Mouse (Mus musculus) kidney, embryonic 16.5 days (tissue): Measurements from ENCODE around the gene Rims3. TPM values are rescaled to one million over a fixed set of nuclear protein-coding genes. Genes with fewer than 3 reads are reported as not detected.

Source experiments
- ATAC-seq: fragments of 200-750 bp; cut with Nextera tagmentation; 2 replicates; pipeline ENCODE4 v1.8.0; 2017; ENCODE audit warnings: moderate TSS enrichment; ENCODE audit not compliant: low FRiP score, low TSS enrichment
- H3K27ac ChIP-seq: fragments of 300-500 bp; sonication (generic); 2 replicates; pipeline ENCODE4 v1.5.1; 2014; ENCODE audit warnings: low read length
- H3K27me3 ChIP-seq: fragments of 300-500 bp; sonication (generic); 2 replicates; pipeline ENCODE4 v1.6.1; 2014; ENCODE audit warnings: low read length, control low read depth, mixed read lengths; ENCODE audit not compliant: insufficient read depth
- H3K36me3 ChIP-seq: fragments of 300-500 bp; sonication (generic); 2 replicates; pipeline ENCODE4 v1.6.1; 2014; ENCODE audit warnings: low read length, control low read depth, mixed read lengths; ENCODE audit not compliant: insufficient read depth
- H3K4me1 ChIP-seq: fragments of 300-500 bp; sonication (generic); 2 replicates; pipeline ENCODE4 v1.6.1; 2014; ENCODE audit warnings: low read length, control low read depth, mixed read lengths; ENCODE audit not compliant: insufficient read depth
- H3K4me2 ChIP-seq: fragments of 300-500 bp; sonication (generic); replicated peaks from 2 replicates; pipeline ENCODE4 v1.6.1; 2014; ENCODE audit warnings: low read depth, low read length
- H3K4me3 ChIP-seq: fragments of 300-500 bp; sonication (generic); 2 replicates; pipeline ENCODE4 v1.5.1; 2014; ENCODE audit warnings: mild to moderate bottlenecking, low read length
- H3K9ac ChIP-seq: fragments of 300-500 bp; sonication (generic); replicated peaks from 2 replicates; pipeline ENCODE4 v1.6.1; 2014; ENCODE audit warnings: low read length
- H3K9me3 ChIP-seq: fragments of 300-500 bp; sonication (generic); 2 replicates; pipeline ENCODE4 v1.6.1; 2016; ENCODE audit warnings: low read length, control low read depth
- WGBS: fragments of 180-500 bp; shearing (Covaris S2); extraction: QIAGEN DNeasy Blood & Tissue Kit; methylation state at CpG from one replicate; pipeline ENCODE4 v1.1.7; 2014; 5-methylcytosine and 5-hydroxymethylcytosine counted together
- polyA plus RNA-seq: library from polyadenylated mRNA; unstranded; fragments of >200 nt; fragmentation: Nextera tagmentation; extraction: Ambion mirVana; gene quantifications from 2 replicates; pipeline ENCODE4 v1.2.1, GENCODE M21; 2015

The Rims3 gene
- polyA plus RNA-seq, 1 experiment from 2014 or later: 0.41 TPM

- no peak overlapping the region for H3K4me2 ChIP-seq
- H3K4me1 ChIP-seq: no peaks in the 10 kb centered on the region
- no peak overlapping the region for H3K4me3 ChIP-seq
- H3K27me3 ChIP-seq: no peaks in the 10 kb centered on the region
- WGBS: 35% methylated on average over 8 of the region's 8 CpGs
- no peak overlapping the region for H3K9ac ChIP-seq
- H3K36me3 ChIP-seq: no peaks in the 10 kb centered on the region
- ATAC-seq: no peak; the same call in 1 of the 2 replicates
- no peak overlapping the region for H3K27ac ChIP-seq
- no peaks in the 10 kb centered on the region for H3K9me3 ChIP-seq
Measured at GRCm38 (mm10) chr4:120887381-120888112, 32.9 kb downstream of the Rims3 start.

- Histone ChIP-seq H3K9me3 (no peaks in the 10 kb centered on the region), H3K4me1 (0 out of 2 replicates have a peak, but pooled peaks cover 2% of the 10 kb centered on the region), H3K9ac (no peak overlapping the region), H3K36me3 (no peaks in the 10 kb centered on the region), H3K4me2 (no peak overlapping the region), H3K27ac (no peak overlapping the region), H3K27me3 (no peaks in the 10 kb centered on the region), H3K4me3 (no peak overlapping the region)
- no peak for ATAC-seq
- 53% methylated on average over 8 of the region's 8 CpGs for WGBS
Measured at GRCm38 (mm10) chr4:120888884-120889283, 34.3 kb downstream of the Rims3 start.

GRCm38 (mm10) chr4:120890754-120891440, 36.3 kb downstream of the Rims3 start:
- ATAC-seq: no peak
- H3K4me1 ChIP-seq: peaks cover 5% of the 10 kb centered on the region; the same call in 1 of the 2 replicates
- H3K4me2 ChIP-seq: no peak overlapping the region
- no peak overlapping the region for H3K4me3 ChIP-seq
- no peak overlapping the region for H3K9ac ChIP-seq
- no peak overlapping the region for H3K27ac ChIP-seq
- 56% methylated on average over 11 of the region's 11 CpGs for WGBS
- no peaks in the 10 kb centered on the region for H3K36me3 ChIP-seq
- no peaks in the 10 kb centered on the region for H3K27me3 ChIP-seq
- no peaks in the 10 kb centered on the region for H3K9me3 ChIP-seq

GRCm38 (mm10) chr4:120891960-120892359, 37.3 kb downstream of the Rims3 start:
- H3K36me3 ChIP-seq: no peaks in the 10 kb centered on the region
- H3K4me2 ChIP-seq: no peak overlapping the region
- no peak overlapping the region for H3K27ac ChIP-seq
- H3K27me3 ChIP-seq: no peaks in the 10 kb centered on the region
- H3K9ac ChIP-seq: no peak overlapping the region
- ATAC-seq: no peak
- no peak overlapping the region for H3K4me3 ChIP-seq
- H3K9me3 ChIP-seq: no peaks in the 10 kb centered on the region
- H3K4me1 ChIP-seq: peaks cover 5% of the 10 kb centered on the region; the same call in 1 of the 2 replicates

GRCm38 (mm10) chr4:120892516-120892915, 37.9 kb downstream of the Rims3 start:
- Histone ChIP-seq H3K4me2 (no peak overlapping the region), H3K9me3 (0 out of 2 replicates have a peak, but pooled peaks cover 3% of the 10 kb centered on the region), H3K27ac (no peak overlapping the region), H3K4me3 (no peak overlapping the region), H3K9ac (no peak overlapping the region), H3K4me1 (peaks cover 5% of the 10 kb centered on the region; the same call in 1 of the 2 replicates), H3K36me3 (no peaks in the 10 kb centered on the region), H3K27me3 (no peaks in the 10 kb centered on the region)
- no peak for ATAC-seq
- 71% methylated on average over 1 of the region's 1 CpGs for WGBS

- no peak overlapping the region for H3K4me2 ChIP-seq
Measured at GRCm38 (mm10) chr4:120893656-120894401, 39.2 kb downstream of the Rims3 start.

GRCm38 (mm10) chr4:120894584-120894983, 40.0 kb downstream of the Rims3 start:
- no peaks in the 10 kb centered on the region for H3K27me3 ChIP-seq
- H3K9me3 ChIP-seq: 0 out of 2 replicates have a peak, but pooled peaks cover 3% of the 10 kb centered on the region
- H3K36me3 ChIP-seq: no peaks in the 10 kb centered on the region
- no peak overlapping the region for H3K4me2 ChIP-seq
- 76% methylated on average over 11 of the region's 11 CpGs for WGBS
- no peak overlapping the region for H3K4me3 ChIP-seq
- ATAC-seq: no peak
- no peak overlapping the region for H3K27ac ChIP-seq
- peaks cover 5% of the 10 kb centered on the region; the same call in 1 of the 2 replicates for H3K4me1 ChIP-seq
- no peak overlapping the region; the same call in 1 of the 2 replicates for H3K9ac ChIP-seq

More at GRCm38 (mm10) chr4:120893656-120894401, 39.2 kb downstream of the Rims3 start:
- Histone ChIP-seq H3K4me1 (peaks cover 5% of the 10 kb centered on the region; the same call in 1 of the 2 replicates), H3K9ac (no peak overlapping the region; the same call in 1 of the 2 replicates), H3K27me3 (no peaks in the 10 kb centered on the region), H3K27ac (no peak overlapping the region), H3K36me3 (no peaks in the 10 kb centered on the region), H3K9me3 (0 out of 2 replicates have a peak, but pooled peaks cover 3% of the 10 kb centered on the region), H3K4me3 (no peak overlapping the region)
- WGBS: 35% methylated on average over 11 of the region's 11 CpGs
- peak; percentile 70; the same call in 1 of the 2 replicates for ATAC-seq

- 82% methylated on average over 7 of the region's 7 CpGs for WGBS
Measured at GRCm38 (mm10) chr4:120895226-120895625, 40.6 kb downstream of the Rims3 start.

GRCm38 (mm10) chr4:120895810-120896584, 41.4 kb downstream of the Rims3 start:
- no peaks in the 10 kb centered on the region for H3K27me3 ChIP-seq
- WGBS: 79% methylated on average over 7 of the region's 7 CpGs
- no peaks in the 10 kb centered on the region for H3K36me3 ChIP-seq
- no peak overlapping the region for H3K27ac ChIP-seq
- H3K9me3 ChIP-seq: 0 out of 2 replicates have a peak, but pooled peaks cover 3% of the 10 kb centered on the region
- H3K4me2 ChIP-seq: no peak overlapping the region
- H3K9ac ChIP-seq: no peak overlapping the region
- no peak overlapping the region for H3K4me3 ChIP-seq
- no peak for ATAC-seq
- peaks cover 5% of the 10 kb centered on the region; the same call in 1 of the 2 replicates for H3K4me1 ChIP-seq

More at GRCm38 (mm10) chr4:120895226-120895625, 40.6 kb downstream of the Rims3 start:
- ATAC-seq: no peak
- Histone ChIP-seq H3K36me3 (no peaks in the 10 kb centered on the region), H3K4me3 (no peak overlapping the region), H3K4me2 (no peak overlapping the region), H3K4me1 (peaks cover 5% of the 10 kb centered on the region; the same call in 1 of the 2 replicates), H3K27ac (no peak overlapping the region), H3K9ac (no peak overlapping the region), H3K27me3 (no peaks in the 10 kb centered on the region), H3K9me3 (0 out of 2 replicates have a peak, but pooled peaks cover 3% of the 10 kb centered on the region)
